Mouse (Mus musculus): ENCODE results near the gene C530008M17Rik. TPM values are rescaled to one million over a fixed set of nuclear protein-coding genes. Genes with fewer than 3 reads are reported as not detected.
"Not testable (repeated sequence)": the region's sequence is repeated elsewhere in the genome, so short reads cannot be mapped to it uniquely, and the experiment has no call there.

C530008M17Rik gene
- total RNA-seq, 2 experiments from 2014 or later: 3.2 to 3.6 TPM

DNA sequence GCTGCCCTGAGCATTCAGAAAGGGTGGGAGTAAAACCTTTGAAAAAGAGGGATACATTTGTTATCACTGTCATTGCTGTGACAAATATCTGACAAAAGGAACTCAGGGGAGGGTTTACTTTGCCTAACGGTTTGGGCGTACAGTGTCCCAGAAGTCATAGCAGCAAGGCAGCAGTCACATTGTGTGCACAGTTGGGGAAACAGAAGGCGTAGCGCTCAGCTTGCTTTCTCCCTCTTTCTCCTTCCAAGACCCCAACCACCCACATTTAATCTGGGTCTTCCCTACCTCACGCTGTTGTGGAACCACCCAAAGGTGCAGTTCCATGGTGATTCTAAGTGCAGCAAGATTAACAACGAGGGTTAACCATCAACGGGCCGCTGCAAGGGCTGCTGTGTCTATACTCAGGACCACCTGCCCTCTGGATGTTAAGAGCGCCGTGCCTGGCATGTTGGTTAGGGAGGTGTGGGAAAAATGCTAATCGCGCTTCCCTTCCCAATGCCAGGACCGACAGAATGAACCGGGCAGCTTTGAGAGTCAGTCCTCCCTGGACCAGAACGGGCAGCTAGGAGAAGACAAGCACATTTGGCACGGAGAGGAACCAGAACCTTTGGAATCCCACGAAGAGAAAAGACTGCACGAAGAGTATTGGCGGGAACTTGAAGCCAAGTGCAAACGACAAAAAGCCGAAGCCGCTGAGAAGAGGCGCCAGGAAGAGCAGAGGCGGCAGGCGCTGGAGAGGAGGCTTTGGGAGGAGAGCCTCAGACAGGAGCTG, 199.7 kb downstream of the C530008M17Rik start:
- no peak for DNase-seq
- intact Hi-C loops (cut with DNase I; ENCODE audit: low total_unique reads): no loop called here

DNA sequence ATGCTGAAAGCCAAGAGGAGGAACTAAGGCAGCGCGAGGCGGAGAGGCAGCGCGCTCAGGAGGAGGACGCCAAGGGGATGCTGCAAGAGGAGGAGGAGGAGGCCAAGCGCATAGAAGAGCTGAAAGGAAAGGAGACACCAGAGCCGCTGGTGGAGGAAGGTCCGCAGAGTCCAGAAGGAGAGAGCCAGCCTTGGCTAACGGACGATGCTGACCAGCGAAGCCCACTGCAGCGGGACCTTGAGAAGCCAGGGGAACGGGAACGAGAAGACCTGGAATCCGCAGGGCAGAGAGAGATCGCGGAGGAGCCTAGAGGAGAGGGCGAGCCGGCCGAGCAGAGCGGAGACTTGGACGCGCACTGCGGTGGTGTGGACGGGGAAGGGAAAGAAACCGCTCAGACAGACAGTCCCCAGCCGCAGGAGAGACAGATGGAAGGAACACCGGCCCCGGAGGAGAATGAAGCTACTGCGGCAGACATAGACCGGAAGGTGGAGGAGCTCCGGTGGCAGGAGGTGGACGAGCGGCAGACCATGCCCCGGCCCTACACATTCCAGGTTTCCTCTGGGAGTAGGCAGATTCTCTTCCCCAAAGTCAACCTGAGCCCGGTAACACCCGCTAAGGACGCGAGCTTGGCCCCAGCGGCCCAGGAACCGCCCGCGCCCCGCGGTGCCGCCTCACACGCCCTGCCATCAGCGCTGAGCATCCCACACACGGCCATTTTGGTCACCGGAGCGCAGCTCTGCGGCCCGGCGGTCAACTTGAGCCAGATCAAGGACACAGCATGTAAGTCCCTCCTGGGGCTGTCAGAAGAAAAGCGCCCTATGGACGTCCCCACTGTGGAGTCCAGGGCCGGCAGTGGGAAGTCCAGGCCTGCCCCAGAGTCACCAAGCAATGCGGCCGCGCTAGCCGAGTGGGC, 201.0 kb downstream of the C530008M17Rik start:
- DNase-seq: no peak
- intact Hi-C loops (cut with DNase I; ENCODE audit: low total_unique reads): no loop called here

DNA sequence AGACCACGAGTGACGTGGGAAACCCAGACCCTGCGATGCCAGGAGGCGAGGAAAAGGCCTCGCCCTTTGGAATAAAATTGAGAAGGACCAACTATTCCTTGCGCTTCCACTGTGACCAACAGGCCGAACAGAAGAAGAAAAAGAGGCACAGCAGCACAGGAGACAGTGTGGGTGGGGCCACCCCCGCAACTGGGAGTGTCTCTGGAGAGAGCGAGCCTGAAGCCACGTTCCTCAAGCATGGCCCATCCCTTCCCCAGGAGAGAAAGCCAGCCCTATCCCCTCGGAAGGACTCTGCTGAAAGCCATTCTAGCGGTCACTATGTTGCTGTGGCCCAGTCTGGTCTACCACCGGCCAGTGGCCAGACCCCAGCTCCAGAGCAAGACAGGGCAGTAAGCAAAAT, 202.1 kb downstream of the C530008M17Rik start:
- intact Hi-C loops (cut with DNase I; ENCODE audit: low total_unique reads): no loop called here
- DNase-seq: no peak

DNA sequence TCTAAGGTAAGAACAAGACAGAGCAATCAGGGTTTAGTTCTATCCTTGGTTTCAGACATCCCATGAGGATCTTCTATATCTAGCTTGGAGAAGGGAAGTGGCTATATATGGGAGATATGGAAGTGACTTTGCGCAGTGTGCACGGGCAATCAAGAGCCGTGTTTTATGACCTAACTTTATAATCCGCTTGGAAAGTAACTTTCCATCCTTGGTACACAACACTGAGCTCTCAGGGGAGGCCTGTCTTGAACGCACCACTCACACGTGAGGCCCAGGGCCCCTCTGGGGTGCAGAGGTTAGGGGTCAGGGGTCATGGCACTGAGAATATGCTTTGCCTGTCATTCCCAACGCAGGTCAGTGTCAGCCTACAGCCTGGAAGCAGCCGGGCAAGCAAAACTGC, 210.5 kb downstream of the C530008M17Rik start:
- intact Hi-C loops (cut with DNase I; ENCODE audit: low total_unique reads): no loop called here
- DNase-seq: no peak

DNA sequence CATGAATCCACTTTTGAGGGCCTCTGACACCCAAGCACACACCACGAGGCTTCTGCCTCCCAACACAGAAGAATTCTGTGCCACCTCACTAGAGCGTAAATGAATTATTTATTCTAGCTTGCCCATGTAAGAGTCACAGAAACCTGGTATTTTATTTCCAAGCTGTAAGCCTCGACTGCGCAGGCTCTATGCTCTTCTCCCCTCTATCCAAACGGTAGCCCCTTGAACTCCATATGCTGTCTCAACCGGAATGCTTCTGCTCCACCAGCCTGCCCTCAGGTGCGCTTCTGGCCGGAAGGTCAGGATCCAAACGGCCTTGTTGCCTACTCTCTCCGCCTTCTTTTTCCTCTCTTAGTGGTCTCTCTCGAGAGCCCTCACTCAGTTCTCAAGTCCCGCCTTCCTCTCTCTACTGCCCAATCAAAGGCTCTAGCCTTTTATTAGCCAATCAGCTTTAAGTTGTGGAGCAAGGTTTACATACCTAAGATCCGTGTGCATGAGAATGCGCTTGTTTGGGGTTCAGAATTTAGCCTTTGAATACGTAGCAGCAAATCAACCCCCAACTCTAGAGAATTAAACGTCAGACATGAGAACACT, 212.5 kb downstream of the C530008M17Rik start:
- no peak for DNase-seq
- intact Hi-C loops (cut with DNase I; ENCODE audit: low total_unique reads): no loop called here

DNA sequence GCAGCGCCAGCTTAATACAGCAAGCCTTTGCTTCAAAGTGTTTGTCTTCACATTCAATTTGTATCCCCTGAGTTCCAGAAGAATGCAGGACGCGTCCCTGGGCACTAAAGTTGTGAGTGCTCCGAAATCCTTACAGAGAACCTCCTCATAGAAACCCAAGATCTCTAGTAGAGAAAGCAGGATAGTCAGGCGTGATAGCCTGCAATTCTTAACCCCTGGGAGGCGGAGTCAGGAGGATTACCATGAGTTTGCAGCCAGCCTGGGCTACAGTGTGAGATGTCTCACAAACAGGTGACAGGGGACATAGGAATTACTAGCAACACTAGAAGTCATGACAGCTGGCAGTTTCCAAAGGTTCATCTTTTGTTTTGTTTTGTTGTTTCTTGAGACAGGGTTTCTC, 213.2 kb downstream of the C530008M17Rik start:
- intact Hi-C loops (cut with DNase I; ENCODE audit: low total_unique reads): no loop called here
- no peak for DNase-seq

DNA sequence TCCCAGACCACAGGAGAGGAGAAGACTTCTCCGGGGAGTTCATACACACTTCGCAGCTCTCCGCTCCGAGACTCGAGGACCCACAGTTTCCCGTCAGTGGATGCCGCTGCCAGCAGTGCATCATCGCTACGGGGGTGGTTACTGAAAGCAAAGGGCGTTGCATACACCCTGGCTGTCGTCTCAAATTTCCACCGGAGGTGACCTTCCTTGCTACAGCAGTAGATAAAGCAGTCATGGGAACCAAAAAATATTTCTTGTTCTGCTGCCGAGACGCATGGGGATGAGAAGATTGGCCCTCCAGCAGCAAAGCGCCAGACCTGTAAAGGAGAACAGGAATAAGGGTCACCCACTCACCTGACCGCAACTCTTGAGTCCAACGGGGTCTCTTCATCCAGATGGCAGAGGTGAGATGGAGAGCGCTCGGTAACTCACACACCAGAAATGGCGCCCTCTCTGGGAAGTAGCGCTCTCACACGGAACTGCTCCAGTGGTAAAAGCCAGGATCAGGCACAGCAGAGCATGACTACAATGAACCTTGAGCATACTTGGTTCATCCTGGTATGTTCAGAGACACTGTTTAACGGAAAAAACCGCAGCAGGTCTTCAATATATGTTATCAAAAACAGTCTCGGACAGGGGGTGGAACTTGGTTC, 219.9 kb downstream of the C530008M17Rik start:
- DNase-seq: no peak
- intact Hi-C loops (cut with DNase I; ENCODE audit: low total_unique reads): no loop called here

DNA sequence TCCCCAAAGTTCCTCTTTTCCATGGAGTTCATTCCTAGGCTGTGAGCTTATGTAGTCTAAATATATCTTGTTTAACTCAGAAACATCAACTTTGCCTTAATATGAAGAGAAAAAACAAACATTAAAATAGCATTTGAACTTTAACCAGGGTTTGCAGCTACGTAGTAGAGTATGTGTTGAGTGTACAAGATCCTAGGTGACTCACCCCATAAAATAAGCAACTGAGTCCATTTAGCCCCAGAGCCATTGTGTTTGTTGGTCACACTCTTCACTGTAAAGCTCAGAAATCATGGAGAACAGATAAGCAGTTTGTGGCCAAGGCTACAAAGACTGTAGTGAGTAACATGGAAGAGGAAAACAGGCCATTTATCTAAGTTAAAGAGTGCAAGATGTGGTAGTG, 227.8 kb downstream of the C530008M17Rik start:
- DNase-seq: no peak
- intact Hi-C loops (cut with DNase I; ENCODE audit: low total_unique reads): no loop called here

DNA sequence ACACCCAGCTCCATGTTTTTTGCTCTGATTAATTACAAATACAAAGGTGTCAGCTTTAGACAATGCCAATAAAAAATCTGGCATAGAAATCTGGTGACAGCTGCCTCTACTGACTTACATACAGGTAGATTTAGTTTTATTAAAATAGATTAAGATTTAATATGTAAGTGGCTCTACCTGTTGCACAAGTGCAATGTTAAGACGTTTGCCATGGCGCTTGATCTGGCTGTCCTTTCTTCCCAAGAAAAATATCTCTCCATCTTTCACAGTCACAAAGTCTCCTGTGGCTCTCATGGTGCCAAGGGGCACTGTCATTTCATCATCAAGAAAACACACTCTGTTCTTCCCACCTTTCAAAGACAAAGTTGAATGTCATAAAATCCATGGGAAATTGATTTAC, 230.7 kb downstream of the C530008M17Rik start:
- DNase-seq: no peak
- intact Hi-C loops (cut with DNase I; ENCODE audit: low total_unique reads): no loop called here

DNA sequence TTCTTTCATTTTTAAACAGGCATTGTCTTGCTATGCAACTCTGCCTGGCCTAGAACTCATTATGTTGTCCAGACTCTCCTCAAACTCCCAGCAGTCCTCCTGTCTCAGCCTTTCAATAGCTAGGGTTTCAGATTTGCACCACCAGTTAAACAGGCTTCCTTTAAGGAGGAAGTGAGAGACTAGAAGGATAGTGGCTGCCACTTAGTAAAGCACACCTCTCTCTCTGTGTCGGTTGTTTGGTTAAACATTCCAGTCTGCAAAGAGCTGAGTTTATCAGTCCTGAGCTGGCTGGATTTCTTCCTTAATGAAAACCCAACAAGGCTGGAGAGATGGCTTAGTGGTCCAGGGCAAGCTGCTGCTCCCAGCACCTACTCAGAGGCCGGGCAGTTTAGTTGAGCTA, 236.3 kb downstream of the C530008M17Rik start:
- intact Hi-C loops (cut with DNase I; ENCODE audit: low total_unique reads): no loop called here

DNA sequence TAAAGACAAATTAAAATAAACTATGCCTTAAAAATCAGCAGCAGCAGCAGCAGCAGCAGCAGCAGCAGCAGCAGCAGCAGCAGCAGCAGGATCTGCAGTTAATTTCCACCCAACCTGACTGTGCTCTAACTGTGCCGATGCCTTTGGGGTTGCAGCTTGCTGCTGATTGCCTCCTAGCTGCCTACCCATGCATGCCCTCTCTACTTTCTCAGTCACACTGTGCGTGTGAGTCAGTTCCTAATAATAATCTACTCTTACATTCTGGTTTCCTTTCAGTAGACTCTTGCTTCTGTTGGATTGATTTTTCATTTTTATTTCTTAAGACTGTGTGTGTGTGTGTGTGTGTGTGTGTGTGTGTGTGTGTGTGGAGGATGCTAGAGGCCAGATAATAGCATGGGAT, 236.8 kb downstream of the C530008M17Rik start:
- DNase-seq: no peak

More for the DNA sequence above, 236.3 kb downstream of the C530008M17Rik start:
- DNase-seq: no peak

DNA sequence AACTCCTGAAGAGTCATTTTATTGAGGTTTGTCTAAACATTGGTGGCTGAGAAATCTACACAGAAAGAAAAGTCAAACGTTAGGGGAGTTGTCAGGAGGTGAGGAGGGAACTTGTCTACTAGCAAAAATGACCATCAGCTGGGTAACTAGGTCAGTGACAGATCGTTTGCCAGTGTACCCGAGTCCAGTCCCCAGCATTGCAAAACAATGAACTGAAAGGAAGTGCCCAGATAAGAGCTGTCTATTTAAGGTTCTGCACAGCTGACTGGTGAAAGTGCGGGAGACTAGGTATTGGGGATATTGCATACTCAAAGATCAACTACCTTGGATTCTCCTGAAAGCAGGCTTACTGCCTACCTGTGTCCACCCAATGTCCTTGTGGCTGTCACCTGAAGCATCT, 245.8 kb downstream of the C530008M17Rik start:
- intact Hi-C loops (cut with DNase I; ENCODE audit: low total_unique reads): no loop called here
- no peak for DNase-seq

More for the DNA sequence above, 236.8 kb downstream of the C530008M17Rik start:
- intact Hi-C loops (cut with DNase I; ENCODE audit: low total_unique reads): no loop called here

DNA sequence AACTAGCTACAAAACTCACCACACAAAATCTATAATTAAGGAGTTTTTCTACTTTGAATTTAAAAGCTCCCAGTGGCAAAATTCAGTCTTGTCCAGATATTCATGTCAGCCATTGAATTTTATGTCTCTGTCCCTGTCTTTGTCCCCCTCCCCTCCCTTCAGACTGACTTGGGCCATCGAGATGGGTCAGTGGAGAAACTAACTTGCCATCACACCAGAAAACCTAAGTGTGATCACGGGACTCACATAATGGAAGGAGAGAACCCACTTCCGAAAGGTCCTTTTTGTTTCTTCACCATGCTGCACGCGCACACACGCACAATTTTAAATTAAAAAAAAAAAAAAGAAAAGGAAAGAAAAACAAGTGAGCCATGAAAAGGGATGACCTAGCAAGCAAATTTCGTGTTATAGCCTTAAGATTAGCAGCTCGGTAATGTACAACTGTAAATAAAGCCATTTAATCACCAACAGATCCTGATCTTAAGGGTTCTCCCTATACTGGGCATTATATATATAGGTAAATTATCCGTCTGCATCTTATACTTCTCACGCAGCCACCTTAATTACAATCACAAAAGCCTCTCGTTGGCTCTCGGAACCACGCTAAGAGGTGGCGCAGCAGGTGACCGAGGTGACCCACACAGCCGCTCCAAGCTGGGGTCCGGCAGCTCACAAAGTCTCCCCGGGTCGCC, 248.5 kb downstream of the C530008M17Rik start:
- intact Hi-C loops (cut with DNase I; ENCODE audit: low total_unique reads): no loop called here
- no peak for DNase-seq

DNA sequence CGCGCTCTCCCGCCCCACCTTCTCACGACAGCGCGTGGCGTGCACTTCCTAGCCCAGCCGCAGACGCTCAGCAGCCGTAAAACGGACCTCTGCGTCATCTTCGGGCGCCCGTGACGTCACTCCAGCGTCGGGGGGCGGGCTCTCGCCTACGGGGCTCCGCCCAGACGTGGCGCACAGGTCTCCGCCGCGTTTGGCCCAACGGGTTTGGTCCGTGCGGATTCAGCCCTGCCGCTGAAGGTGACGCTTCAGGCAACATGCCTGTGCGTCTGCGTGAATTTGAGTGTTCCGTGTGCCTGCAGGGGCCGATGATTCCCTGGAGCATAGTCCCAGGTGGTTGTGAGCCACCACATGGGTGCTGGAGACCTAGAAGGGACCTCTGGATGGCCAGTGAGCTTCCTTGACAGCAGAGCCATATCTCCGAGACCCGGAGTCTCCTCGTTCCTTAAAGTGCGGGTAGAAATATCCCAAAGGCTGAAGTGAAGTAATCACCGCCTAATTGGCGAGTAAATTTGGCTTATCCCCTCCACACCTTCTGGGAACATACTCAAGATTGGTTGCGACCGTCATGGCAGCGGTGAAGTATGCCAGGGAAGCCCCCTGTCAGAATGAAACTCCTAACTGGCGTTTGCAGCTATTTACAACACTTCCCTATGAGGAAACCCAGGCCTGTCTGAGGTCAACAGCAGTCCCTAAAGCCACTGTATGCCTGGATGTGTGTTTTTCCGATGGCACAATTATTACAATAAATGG, 249.3 kb downstream of the C530008M17Rik start, which contains the start of gene Aasdh:
Aasdh (minus strand) TSS at position 110 of the 750 bp plus-strand sequence.
- intact Hi-C loops (cut with DNase I; ENCODE audit: low total_unique reads): no loop called here
- peak; percentile 96 for DNase-seq

DNA sequence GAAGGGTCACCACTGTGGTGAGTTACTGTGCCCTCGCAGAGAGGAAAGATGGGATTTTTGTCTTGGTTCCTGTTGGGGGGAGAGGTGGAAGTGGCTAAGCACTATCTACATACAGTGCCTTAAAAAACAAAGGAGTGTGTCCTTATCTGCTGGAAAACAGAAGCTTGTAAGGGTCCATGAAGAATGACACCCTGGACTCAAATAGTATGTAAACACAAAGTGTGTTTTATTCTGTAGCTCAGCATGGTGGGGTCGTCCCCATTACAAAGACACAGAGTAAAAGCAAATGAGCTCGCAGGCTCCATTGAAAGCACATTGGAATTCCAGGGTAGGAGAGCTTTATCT, 249.8 kb downstream of the C530008M17Rik start:
- no peak for DNase-seq
- intact Hi-C loops (cut with DNase I; ENCODE audit: low total_unique reads): no loop called here

DNA sequence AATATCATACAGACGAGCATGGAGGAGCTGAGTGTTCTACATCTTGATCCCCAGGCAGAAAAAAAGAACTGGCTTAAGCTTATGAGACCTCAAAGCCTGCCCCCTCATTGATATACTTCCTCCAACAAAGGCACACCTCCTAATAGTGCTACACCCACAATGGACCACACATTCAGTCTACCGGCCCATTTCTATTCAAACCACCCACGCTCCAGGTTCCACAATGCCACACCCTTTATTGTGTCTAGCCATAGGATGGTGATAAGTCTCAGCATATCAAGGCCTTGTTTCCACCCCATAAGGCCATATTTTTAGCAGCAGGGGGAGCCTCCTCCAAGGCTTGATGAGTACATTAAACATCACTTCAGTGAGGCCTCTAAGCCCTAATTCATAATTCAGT, 254.5 kb downstream of the C530008M17Rik start:
- intact Hi-C loops (cut with DNase I; ENCODE audit: low total_unique reads): no loop called here
- DNase-seq: no peak

DNA sequence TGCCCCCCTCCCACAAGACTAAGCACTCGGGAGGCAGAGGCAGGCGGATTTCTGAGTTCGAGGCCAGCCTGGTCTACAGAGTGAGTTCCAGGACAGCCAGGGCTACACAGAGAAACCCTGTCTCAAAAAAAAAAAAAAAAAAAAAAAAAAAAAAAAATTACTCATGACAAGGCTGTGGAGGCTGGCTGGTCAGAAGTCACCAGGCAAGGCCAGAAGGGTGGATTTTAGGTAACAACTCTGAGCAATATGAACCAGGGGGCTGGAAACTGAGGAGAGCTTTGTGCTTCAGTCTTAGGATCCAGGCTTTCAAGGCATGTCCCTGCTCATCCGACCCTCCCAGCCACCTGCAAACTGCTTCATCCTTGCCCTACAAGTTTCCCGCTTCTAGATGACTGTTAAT, 256.2 kb downstream of the C530008M17Rik start:
- DNase-seq; intact Hi-C loops (cut with DNase I; ENCODE audit: low total_unique reads): not testable (repeated sequence)

DNA sequence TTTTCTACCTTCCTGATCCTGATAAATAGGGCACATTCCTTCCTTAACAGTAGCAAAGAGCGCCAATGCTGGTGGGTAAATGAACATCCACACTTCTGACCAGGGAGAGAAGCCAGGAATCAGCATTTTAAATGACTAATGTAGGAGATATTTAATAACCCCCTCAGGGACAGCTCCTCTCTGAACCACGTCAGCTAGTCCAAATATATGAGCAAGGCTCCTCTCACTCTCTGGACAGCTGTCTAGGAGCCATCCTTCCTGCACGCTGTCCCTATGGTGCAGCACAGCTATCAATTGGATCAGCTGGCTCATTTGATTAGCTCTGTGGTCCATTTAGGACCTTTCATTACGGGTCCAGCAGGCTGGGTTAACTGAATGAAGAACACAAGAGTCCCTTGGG, 266.5 kb downstream of the C530008M17Rik start:
- intact Hi-C loops (cut with DNase I; ENCODE audit: low total_unique reads): no loop called here
- no peak for DNase-seq
